Mouse (Mus musculus): ENCODE data around the gene Cdc6. TPM values are rescaled to one million over a fixed set of nuclear protein-coding genes. Genes with fewer than 3 reads are reported as not detected.

Cdc6 gene
- polyA plus RNA-seq, 1 experiment from 2014 or later = 54.7 TPM

DNA sequence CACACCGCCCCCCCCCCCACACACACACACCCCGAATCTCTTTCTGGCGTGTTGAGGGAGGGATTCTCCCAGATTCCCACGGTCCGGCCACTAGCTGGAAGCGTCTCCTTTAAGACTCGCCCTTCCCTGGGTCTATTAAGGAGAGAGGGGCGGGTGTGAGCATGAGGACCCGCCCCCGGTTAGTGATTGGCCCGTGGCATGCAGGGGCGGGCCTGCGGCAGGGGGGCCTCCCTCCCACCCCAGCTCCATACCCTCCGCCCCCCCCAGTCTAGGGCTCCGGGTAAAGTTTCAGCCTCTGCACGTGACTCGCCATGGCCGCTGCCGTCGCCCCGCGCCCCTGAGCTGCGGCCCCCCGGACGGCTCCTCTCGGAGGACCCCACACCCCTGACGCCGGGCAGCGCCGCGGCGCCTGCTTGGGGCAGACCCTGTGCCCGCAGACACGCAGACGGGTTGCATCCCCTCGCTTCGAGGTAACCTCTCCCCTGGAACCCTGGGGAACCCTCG lies 29.9 kb downstream of the Cdc6 start:
- H3K27me3 ChIP-seq (ENCODE audit: control insufficient read depth, insufficient read depth, low read length) = peaks cover 4% of the 10 kb centered on the region; the same call in 1 of the 2 replicates
- ATAC-seq (replicated peaks; ENCODE audit: low FRiP score) = peak; percentile 88
- H3K4me1 ChIP-seq (replicated peaks; ENCODE audit: control insufficient read depth, insufficient read depth, low read length) = peaks cover 41% of the 10 kb centered on the region

DNA sequence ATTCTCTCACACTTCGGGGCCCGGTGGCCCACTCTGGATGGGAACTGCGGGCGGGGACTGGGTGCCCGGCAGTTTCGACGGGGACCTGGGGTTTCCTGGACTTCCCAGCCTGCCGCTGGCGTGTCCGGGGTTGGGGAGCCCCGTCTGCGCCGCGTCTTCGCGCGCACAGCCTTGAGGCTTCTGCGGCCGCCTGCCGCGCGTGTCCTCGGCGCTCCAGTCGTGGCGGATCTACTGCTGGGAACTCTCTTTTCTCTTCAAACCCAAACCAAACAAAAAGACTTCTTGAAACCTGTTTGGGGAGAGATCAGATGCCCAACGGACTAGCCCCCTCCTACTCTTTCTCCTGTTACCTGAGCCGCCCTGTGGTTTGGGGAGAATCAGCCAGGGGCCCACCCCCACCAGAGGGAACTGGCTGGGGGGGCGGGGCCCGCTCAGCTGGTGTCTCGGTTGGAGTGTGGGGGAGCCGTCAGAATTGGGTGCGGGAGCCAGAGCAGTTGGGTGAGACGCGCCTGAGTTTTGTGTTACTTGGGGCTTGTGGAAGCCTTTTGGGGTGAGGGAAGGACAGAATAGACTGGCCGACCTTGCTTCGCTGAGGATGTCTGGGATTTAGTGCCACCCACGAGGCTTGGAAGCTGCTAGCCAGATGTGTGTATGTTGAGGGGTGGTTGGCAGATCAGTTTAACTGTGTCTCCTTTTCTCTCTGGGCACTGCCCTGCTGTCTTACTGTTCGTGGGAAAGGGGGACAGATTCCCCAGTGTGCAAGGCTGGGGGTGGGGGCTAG lies 30.5 kb downstream of the Cdc6 start:
- Histone ChIP-seq H3K4me2 (ENCODE audit: low read depth, low read length, severe bottlenecking) (peak overlapping the region; percentile 94), H3K4me1 (replicated peaks; ENCODE audit: control insufficient read depth, insufficient read depth, low read length) (peaks cover 45% of the 10 kb centered on the region), H3K36me3 (ENCODE audit: control insufficient read depth, insufficient read depth, low read length) (no peaks in the 10 kb centered on the region), H3K4me3 (ENCODE audit: low read depth, low read length) (peak overlapping the region; percentile 44), H3K27me3 (ENCODE audit: control insufficient read depth, insufficient read depth, low read length) (peaks cover 4% of the 10 kb centered on the region; the same call in 1 of the 2 replicates), H3K9ac (ENCODE audit: low read length) (peak overlapping the region; percentile 73), H3K9me3 (ENCODE audit: control insufficient read depth, low read length) (no peaks in the 10 kb centered on the region), H3K27ac (ENCODE audit: low read depth, low read length) (no peak overlapping the region)
- under 1% methylated on average over 39 of the region's 39 CpGs for WGBS
- DNase-seq (ENCODE audit: low spot score) (no peak), ATAC-seq (replicated peaks; ENCODE audit: low FRiP score) (no peak)

More for the DNA sequence above, 29.9 kb downstream of the Cdc6 start:
- Histone ChIP-seq H3K9ac (ENCODE audit: low read length) (peak overlapping the region; percentile 73), H3K4me3 (ENCODE audit: low read depth, low read length) (peak overlapping the region; percentile 44), H3K36me3 (ENCODE audit: control insufficient read depth, insufficient read depth, low read length) (no peaks in the 10 kb centered on the region), H3K9me3 (ENCODE audit: control insufficient read depth, low read length) (no peaks in the 10 kb centered on the region), H3K4me2 (ENCODE audit: low read depth, low read length, severe bottlenecking) (peak overlapping the region; percentile 94), H3K27ac (ENCODE audit: low read depth, low read length) (no peak overlapping the region)
- under 1% methylated on average over 38 of the region's 38 CpGs for WGBS
- DNase-seq (ENCODE audit: low spot score) = peak; percentile 93

DNA sequence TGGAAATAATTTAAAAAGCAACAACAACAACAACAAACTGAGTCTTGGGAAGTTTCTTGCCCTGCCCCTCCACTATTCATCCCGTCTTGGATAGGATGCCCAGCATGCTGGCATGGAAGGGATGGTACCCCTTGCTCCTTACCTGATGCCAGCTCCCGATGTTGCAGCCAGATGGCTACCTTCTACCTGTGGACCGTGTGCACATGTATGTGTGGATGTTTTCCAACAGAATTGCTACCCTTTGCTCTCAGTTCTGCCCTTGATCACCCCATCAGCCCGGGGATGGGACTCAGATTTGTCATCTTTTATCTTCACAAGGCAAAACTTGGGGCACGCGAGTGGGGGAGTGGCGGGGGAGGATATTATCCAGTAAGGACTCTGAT lies 31.1 kb downstream of the Cdc6 start:
- Histone ChIP-seq H3K27me3 (ENCODE audit: control insufficient read depth, insufficient read depth, low read length) (peaks cover 4% of the 10 kb centered on the region; the same call in 1 of the 2 replicates), H3K36me3 (ENCODE audit: control insufficient read depth, insufficient read depth, low read length) (no peaks in the 10 kb centered on the region), H3K9me3 (ENCODE audit: control insufficient read depth, low read length) (no peaks in the 10 kb centered on the region), H3K4me2 (ENCODE audit: low read depth, low read length, severe bottlenecking) (peak overlapping the region; percentile 94), H3K9ac (ENCODE audit: low read length) (no peak overlapping the region; the same call in 1 of the 2 replicates), H3K27ac (ENCODE audit: low read depth, low read length) (no peak overlapping the region), H3K4me3 (ENCODE audit: low read depth, low read length) (peak overlapping the region; percentile 44; the same call in 1 of the 2 replicates), H3K4me1 (replicated peaks; ENCODE audit: control insufficient read depth, insufficient read depth, low read length) (peaks cover 43% of the 10 kb centered on the region)
- no peak for ATAC-seq (replicated peaks; ENCODE audit: low FRiP score)
- DNase-seq (ENCODE audit: low spot score) = no peak
- WGBS = 42% methylated on average over 7 of the region's 7 CpGs

DNA sequence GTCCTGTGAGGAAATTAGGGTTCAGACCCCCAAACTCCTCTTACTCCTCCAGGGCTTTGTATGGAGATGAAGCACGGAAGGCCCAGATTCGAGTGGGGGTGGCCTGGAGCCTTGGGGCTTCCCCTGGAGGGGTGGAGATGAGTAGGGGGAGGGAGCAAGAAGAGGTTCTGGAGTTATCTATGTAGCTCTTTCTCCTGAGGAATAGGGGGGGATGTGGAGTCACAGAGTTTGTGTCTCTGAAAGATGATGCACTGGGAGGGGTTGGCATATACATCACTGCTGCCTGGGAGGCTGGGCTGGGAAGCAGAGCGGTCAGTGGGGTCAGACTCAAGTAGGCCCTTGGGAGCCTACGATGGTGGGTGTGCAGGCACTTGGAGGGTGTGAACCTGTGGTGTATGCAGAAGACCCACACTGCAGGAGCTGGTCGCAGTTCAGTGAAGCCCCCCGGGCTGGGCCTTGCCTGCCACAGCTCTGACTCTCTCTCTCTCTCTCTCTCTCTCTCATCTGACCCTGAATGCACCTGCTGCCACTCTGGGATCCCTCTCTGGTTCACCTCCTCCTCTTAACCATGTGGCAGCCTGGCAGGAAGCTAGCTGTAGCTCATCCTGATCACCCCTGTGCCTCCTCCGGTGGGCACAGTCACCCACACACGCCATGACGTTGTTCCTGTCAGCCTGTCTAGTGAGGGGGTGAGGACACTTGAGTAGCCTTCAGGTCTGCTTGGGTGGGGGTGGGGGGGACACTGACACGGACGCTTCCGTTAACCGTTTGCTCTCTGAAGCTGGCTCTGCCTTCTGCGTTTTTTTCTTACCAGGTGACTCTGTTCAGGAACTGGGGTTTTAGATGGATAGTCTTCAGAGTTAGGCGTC lies 31.7 kb downstream of the Cdc6 start:
- Histone ChIP-seq H3K36me3 (ENCODE audit: control insufficient read depth, insufficient read depth, low read length) (no peaks in the 10 kb centered on the region), H3K9me3 (ENCODE audit: control insufficient read depth, low read length) (no peaks in the 10 kb centered on the region), H3K4me1 (replicated peaks; ENCODE audit: control insufficient read depth, insufficient read depth, low read length) (peaks cover 49% of the 10 kb centered on the region), H3K27me3 (ENCODE audit: control insufficient read depth, insufficient read depth, low read length) (peaks cover 4% of the 10 kb centered on the region; the same call in 1 of the 2 replicates), H3K9ac (ENCODE audit: low read length) (no peak overlapping the region), H3K27ac (ENCODE audit: low read depth, low read length) (no peak overlapping the region), H3K4me3 (ENCODE audit: low read depth, low read length) (no peak overlapping the region), H3K4me2 (ENCODE audit: low read depth, low read length, severe bottlenecking) (0 out of 2 replicates have a peak overlapping the region, but pooled peaks have one; percentile 5)
- ATAC-seq (replicated peaks; ENCODE audit: low FRiP score) (no peak), DNase-seq (ENCODE audit: low spot score) (no peak)
- 54% methylated on average over 15 of the region's 15 CpGs for WGBS

DNA sequence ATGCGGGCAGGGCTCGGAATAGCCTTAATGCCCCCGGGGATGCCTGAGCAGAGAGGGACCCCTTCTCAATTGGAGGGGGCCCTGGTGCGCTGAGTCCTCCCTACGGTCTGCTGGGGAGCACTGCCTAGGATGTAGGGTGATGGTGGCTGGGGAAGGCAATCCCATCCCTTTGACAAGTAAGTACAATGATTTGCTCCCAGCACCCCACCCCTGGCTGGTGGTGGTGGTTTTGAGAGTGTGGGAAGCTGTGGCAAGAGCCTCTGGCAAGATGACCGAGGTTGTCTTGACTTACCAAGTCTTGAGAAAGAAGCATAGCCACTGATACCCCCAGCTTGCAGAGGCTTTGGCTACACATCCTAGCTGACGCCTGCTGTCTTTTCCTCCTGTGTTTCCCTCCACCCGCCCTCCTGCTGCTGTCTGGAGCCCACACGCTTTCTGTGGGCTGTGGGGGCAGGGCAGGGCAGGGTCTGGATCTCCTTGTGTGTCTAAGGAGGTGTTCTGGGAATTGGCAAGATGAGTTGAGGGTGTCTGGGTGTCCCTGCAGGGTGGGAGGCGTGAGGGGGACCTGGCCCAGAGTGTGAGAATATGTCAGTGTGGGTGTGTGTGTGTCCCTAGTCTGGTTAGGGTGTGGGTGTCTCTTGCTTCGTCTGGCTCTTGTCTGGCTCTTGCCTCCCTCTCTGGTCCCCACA lies 32.5 kb downstream of the Cdc6 start:
- WGBS = 50% methylated on average over 11 of the region's 11 CpGs
- no peak for DNase-seq (ENCODE audit: low spot score)

DNA sequence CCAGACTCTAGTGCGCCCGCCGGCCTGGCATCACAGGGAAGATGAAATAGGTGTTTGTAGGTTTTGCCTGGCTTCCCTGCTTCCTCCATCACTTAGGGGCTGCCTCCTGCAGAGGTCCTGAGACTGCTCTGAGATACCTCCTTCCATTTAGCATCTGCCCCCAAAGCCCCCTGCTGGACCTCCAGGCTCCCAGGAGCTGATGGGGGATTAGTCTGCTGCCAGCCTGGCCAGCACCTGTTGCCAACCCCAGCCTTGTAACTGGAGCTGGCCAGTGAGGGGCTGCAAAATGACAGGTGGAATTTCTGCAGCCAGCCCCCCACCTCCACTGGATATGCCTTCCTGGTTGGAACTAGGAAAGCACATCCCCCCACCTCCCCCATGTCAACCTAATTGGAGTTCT lies 33.2 kb downstream of the Cdc6 start:
- Histone ChIP-seq H3K4me2 (ENCODE audit: low read depth, low read length, severe bottlenecking) (peak overlapping the region; percentile 89), H3K9me3 (ENCODE audit: control insufficient read depth, low read length) (no peaks in the 10 kb centered on the region), H3K36me3 (ENCODE audit: control insufficient read depth, insufficient read depth, low read length) (no peaks in the 10 kb centered on the region), H3K4me3 (ENCODE audit: low read depth, low read length) (peak overlapping the region; percentile 46), H3K27ac (ENCODE audit: low read depth, low read length) (no peak overlapping the region), H3K27me3 (ENCODE audit: control insufficient read depth, insufficient read depth, low read length) (peaks cover 4% of the 10 kb centered on the region; the same call in 1 of the 2 replicates), H3K9ac (ENCODE audit: low read length) (no peak overlapping the region), H3K4me1 (replicated peaks; ENCODE audit: control insufficient read depth, insufficient read depth, low read length) (peaks cover 54% of the 10 kb centered on the region)
- DNase-seq (ENCODE audit: low spot score) (no peak), ATAC-seq (replicated peaks; ENCODE audit: low FRiP score) (no peak)
- WGBS = 29% methylated on average over 3 of the region's 3 CpGs

More for the DNA sequence above, 32.5 kb downstream of the Cdc6 start:
- Histone ChIP-seq H3K9me3 (ENCODE audit: control insufficient read depth, low read length) (no peaks in the 10 kb centered on the region), H3K9ac (ENCODE audit: low read length) (no peak overlapping the region), H3K4me2 (ENCODE audit: low read depth, low read length, severe bottlenecking) (no peak overlapping the region), H3K4me1 (replicated peaks; ENCODE audit: control insufficient read depth, insufficient read depth, low read length) (peaks cover 54% of the 10 kb centered on the region), H3K27me3 (ENCODE audit: control insufficient read depth, insufficient read depth, low read length) (peaks cover 4% of the 10 kb centered on the region; the same call in 1 of the 2 replicates), H3K36me3 (ENCODE audit: control insufficient read depth, insufficient read depth, low read length) (no peaks in the 10 kb centered on the region), H3K27ac (ENCODE audit: low read depth, low read length) (no peak overlapping the region), H3K4me3 (ENCODE audit: low read depth, low read length) (no peak overlapping the region)
- no peak for ATAC-seq (replicated peaks; ENCODE audit: low FRiP score)

DNA sequence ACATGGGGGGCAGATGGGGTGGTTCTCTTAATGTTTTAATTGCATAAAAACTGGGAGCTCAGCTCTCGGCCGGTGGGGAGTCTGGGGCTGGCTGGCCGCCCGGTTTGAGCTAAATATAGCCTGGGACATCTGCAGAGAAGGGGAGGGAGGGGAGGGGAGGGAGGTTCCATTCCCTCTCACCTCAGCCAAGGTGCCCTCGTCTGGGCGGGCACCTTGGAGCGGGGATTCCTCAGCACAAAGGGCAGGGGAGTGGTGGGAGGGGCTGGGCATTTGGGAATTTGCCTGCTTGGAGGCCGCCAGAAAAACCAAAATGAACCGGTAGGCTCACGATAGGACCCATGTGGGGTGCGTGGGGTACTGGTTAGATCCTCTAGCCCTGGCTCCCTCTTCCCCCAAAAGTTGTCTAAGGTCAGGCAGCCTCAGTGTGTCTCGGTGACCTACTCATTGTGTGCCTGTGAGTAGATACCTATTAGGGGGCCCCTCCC lies 33.8 kb downstream of the Cdc6 start:
- peaks cover 49% of the 10 kb centered on the region for H3K4me1 ChIP-seq (replicated peaks; ENCODE audit: control insufficient read depth, insufficient read depth, low read length)
- H3K4me2 ChIP-seq (ENCODE audit: low read depth, low read length, severe bottlenecking) = peak overlapping the region; percentile 89
- ATAC-seq (replicated peaks; ENCODE audit: low FRiP score) (no peak; the same call in 1 of the 2 replicates), DNase-seq (ENCODE audit: low spot score) (no peak)
- peak overlapping the region; percentile 46 for H3K4me3 ChIP-seq (ENCODE audit: low read depth, low read length)
- H3K9me3 ChIP-seq (ENCODE audit: control insufficient read depth, low read length) = no peaks in the 10 kb centered on the region
- H3K9ac ChIP-seq (ENCODE audit: low read length) = peak overlapping the region; percentile 67
- H3K27ac ChIP-seq (ENCODE audit: low read depth, low read length) = peak overlapping the region; percentile 82
- 0 out of 2 replicates have a peak, but pooled peaks cover 4% of the 10 kb centered on the region for H3K27me3 ChIP-seq (ENCODE audit: control insufficient read depth, insufficient read depth, low read length)
- no peaks in the 10 kb centered on the region for H3K36me3 ChIP-seq (ENCODE audit: control insufficient read depth, insufficient read depth, low read length)
- 3% methylated on average over 12 of the region's 12 CpGs for WGBS
